ENCODE assay signal across 18 mouse cellular contexts in genomic region chr3:87742735-87743134, GRCm38 (mm10). TPM values are rescaled to one million over a fixed set of nuclear protein-coding genes. Genes with fewer than 3 reads are reported as not detected.
DNase-seq lines count a peak whose midpoint lies in the region; ATAC-seq and TF ChIP-seq lines count a peak whose summit lies in the region.
"Had no signal": no experiment of that assay in that cellular context is flagged by ENCODE, and none has a peak within 500 bp of the region (broad histone marks: within the 10 kb centered on the region; RNA-seq: fewer than 3 reads in every experiment).

No protein-coding gene starts in this region.

- TF ChIP-seq POLR2A in ES-Bruce4 (IDR thresholded peaks at IDR 0.05; ENCODE audit: insufficient read depth, low read length) = no peak

- no peak overlapping the region for H3K27ac ChIP-seq in ES-Bruce4 (ENCODE audit: insufficient read depth, low read length)
- no peak overlapping the region for H3K27ac ChIP-seq in forebrain, embryonic 10.5 days
- H3K27ac ChIP-seq in forebrain, embryonic 15.5 days (replicated peaks) = no peak overlapping the region
- H3K27ac ChIP-seq: heart, embryonic 13.5 days; limb, embryonic 10.5 days; liver, embryonic 13.5 days; midbrain, embryonic 10.5 days had no signal

- no peaks in the 10 kb centered on the region for H3K4me1 ChIP-seq in ES-Bruce4 (ENCODE audit: control insufficient read depth, insufficient read depth, low read length)
- H3K4me1 ChIP-seq in forebrain, embryonic 10.5 days = peaks cover 16% of the 10 kb centered on the region
- H3K4me1 ChIP-seq in forebrain, embryonic 15.5 days = 0 out of 2 replicates have a peak, but pooled peaks cover 5% of the 10 kb centered on the region
- H3K4me1 ChIP-seq: liver, embryonic 13.5 days had no signal

- H3K4me2 ChIP-seq in forebrain, embryonic 15.5 days (replicated peaks) = no peak overlapping the region
- H3K4me2 ChIP-seq: heart, embryonic 13.5 days; liver, embryonic 13.5 days had no signal

- H3K9ac ChIP-seq in ES-Bruce4 (ENCODE audit: low read depth, poor library complexity, severe bottlenecking) = no peak overlapping the region
- no peak overlapping the region for H3K9ac ChIP-seq in forebrain, embryonic 15.5 days (replicated peaks)
- H3K9ac ChIP-seq: heart, embryonic 13.5 days; liver, embryonic 13.5 days had no signal

- WGBS in forebrain, embryonic 10.5 days = 91% methylated on average over 16 of the region's 16 CpGs
- WGBS in forebrain, embryonic 15.5 days = 91% methylated on average over 16 of the region's 16 CpGs

- H3K9me3 ChIP-seq in ES-Bruce4 (replicated peaks; ENCODE audit: control insufficient read depth, insufficient read depth, low read length, poor library complexity, severe bottlenecking) = no peaks in the 10 kb centered on the region
- no peaks in the 10 kb centered on the region for H3K9me3 ChIP-seq in forebrain, embryonic 10.5 days
- no peaks in the 10 kb centered on the region for H3K9me3 ChIP-seq in forebrain, embryonic 15.5 days
- H3K9me3 ChIP-seq: heart, embryonic 13.5 days; limb, embryonic 10.5 days; liver, embryonic 13.5 days; midbrain, embryonic 10.5 days had no signal

- H3K36me3 ChIP-seq in ES-Bruce4 (ENCODE audit: control insufficient read depth, insufficient read depth, low read length, poor library complexity, severe bottlenecking) = no peaks in the 10 kb centered on the region
- peaks cover 19% of the 10 kb centered on the region for H3K36me3 ChIP-seq in forebrain, embryonic 10.5 days (replicated peaks)
- peaks cover 17% of the 10 kb centered on the region for H3K36me3 ChIP-seq in forebrain, embryonic 15.5 days

- no peak for TF ChIP-seq EP300 in ES-Bruce4 (IDR thresholded peaks at IDR 0.05; ENCODE audit: insufficient read depth, low read depth, low read length)

- H3K27me3 ChIP-seq in ES-Bruce4 (ENCODE audit: control insufficient read depth, insufficient read depth, low read length, poor library complexity, severe bottlenecking) = no peaks in the 10 kb centered on the region
- H3K27me3 ChIP-seq in forebrain, embryonic 10.5 days (ENCODE audit: poor library complexity, severe bottlenecking) = peaks cover 7% of the 10 kb centered on the region; the same call in 1 of the 2 replicates
- no peaks in the 10 kb centered on the region for H3K27me3 ChIP-seq in forebrain, embryonic 15.5 days
- H3K27me3 ChIP-seq: liver, embryonic 13.5 days had no signal

- peak; percentile 83 for DNase-seq in 416B (ENCODE audit: low read depth)
- DNase-seq in thymus, adult 18-20 months = peak; percentile 45 to 55
- no peak for DNase-seq in forebrain, embryonic 10.5 days (ENCODE audit: extremely low spot score, low spot score)
- DNase-seq in frontal cortex, postnatal 10 days (ENCODE audit: low spot score in 2 of 2) = no peak
- no peak for DNase-seq in kidney, adult 18-20 months
- DNase-seq: cerebellum, adult 11-12 months; kidney, postnatal 25 days; liver, embryonic 13.5 days; right cerebral cortex, adult 18-20 months had no signal

- peak; percentile 73 for ATAC-seq in megakaryocyte, adult 5-6 weeks (ENCODE audit: poor library complexity, severe bottlenecking)
- ATAC-seq in forebrain, embryonic 15.5 days (replicated peaks) = no peak
- ATAC-seq: intestine, postnatal 0 days; lung, postnatal 0 days had no signal

- H3K4me3 ChIP-seq in ES-Bruce4 (ENCODE audit: low read depth, low read length) = peak overlapping the region; percentile 25; the same call in 1 of the 2 replicates
- no peak overlapping the region for H3K4me3 ChIP-seq in forebrain, embryonic 10.5 days
- no peak overlapping the region for H3K4me3 ChIP-seq in forebrain, embryonic 15.5 days
- H3K4me3 ChIP-seq: heart, embryonic 13.5 days; limb, embryonic 10.5 days; liver, embryonic 13.5 days; midbrain, embryonic 10.5 days had no signal

- no peak for TF ChIP-seq CTCF in ES-Bruce4 (IDR thresholded peaks at IDR 0.05; ENCODE audit: low read depth, low read length)

RNA-seq across cellular contexts. Expression of gene Lrrc71, which starts 5.7 kb away (rescaled TPM):
- not detected in 2 replicates for polyA plus RNA-seq in ES-Bruce4 (2011; ENCODE audit: insufficient read depth, insufficient read length, low read depth, missing spikeins)
- not detected in 2 replicates for total RNA-seq in megakaryocyte, adult 5-6 weeks (2015)
- total RNA-seq in megakaryocyte, adult 5-6 weeks (2017) = 0.04 TPM in 1 of 2 replicates, not detected in the other
- 0.31 and 0.32 TPM in 2 replicates for polyA plus RNA-seq in forebrain, embryonic 10.5 days (2016; fragmentation: Nextera tagmentation; extraction: Ambion mirVana)
- polyA plus RNA-seq in forebrain, embryonic 15.5 days (2015; fragmentation: Nextera tagmentation; extraction: Ambion mirVana) = 0.61 and 1.2 TPM in 2 replicates
- polyA plus RNA-seq: heart, embryonic 13.5 days had no signal

RNA-seq across cellular contexts. Expression of gene Ntrk1, which starts 52.2 kb away (rescaled TPM):
- polyA plus RNA-seq in ES-Bruce4 (2011; ENCODE audit: insufficient read depth, insufficient read length, low read depth, missing spikeins) = 0.26 and 0.46 TPM in 2 replicates
- total RNA-seq in megakaryocyte, adult 5-6 weeks (2015) = not detected in 2 replicates
- total RNA-seq in megakaryocyte, adult 5-6 weeks (2017) = not detected in 2 replicates
- 0.38 and 0.46 TPM in 2 replicates for polyA plus RNA-seq in forebrain, embryonic 10.5 days (2016; fragmentation: Nextera tagmentation; extraction: Ambion mirVana)
- 1.0 and 1.3 TPM in 2 replicates for polyA plus RNA-seq in forebrain, embryonic 15.5 days (2015; fragmentation: Nextera tagmentation; extraction: Ambion mirVana)
- total RNA-seq: monocyte, adult 5-6 weeks had no signal

RNA-seq across cellular contexts. Expression of gene Insrr, which starts 54.0 kb away (rescaled TPM):
- 0.35 TPM in 1 of 2 replicates, not detected in the other for polyA plus RNA-seq in ES-Bruce4 (2011; ENCODE audit: insufficient read depth, insufficient read length, low read depth, missing spikeins)
- not detected in 2 replicates for total RNA-seq in megakaryocyte, adult 5-6 weeks (2015)
- not detected in 2 replicates for total RNA-seq in megakaryocyte, adult 5-6 weeks (2017)
- polyA plus RNA-seq in forebrain, embryonic 10.5 days (2016; fragmentation: Nextera tagmentation; extraction: Ambion mirVana) = 0.06 and 0.14 TPM in 2 replicates
- polyA plus RNA-seq in forebrain, embryonic 15.5 days (2015; fragmentation: Nextera tagmentation; extraction: Ambion mirVana) = 0.41 and 0.52 TPM in 2 replicates
- total RNA-seq: monocyte, adult 5-6 weeks had no signal

Comparison
In these comparisons a context has a peak if more than half of its experiments do, and no peak if none do; other contexts are left out.
1. DNase-seq: peak in 416B (single experiment) and thymus, adult 18-20 months (2 of 2); none in forebrain, embryonic 10.5 days (single experiment), frontal cortex, postnatal 10 days (0 of 2) and kidney, adult 18-20 months (single experiment).